Mouse (Mus musculus) B cell, adult 67 days (primary cell): ENCODE data around the gene C4bp. TPM values are rescaled to one million over a fixed set of nuclear protein-coding genes. Genes with fewer than 3 reads are reported as not detected.

ENCODE experiments used
- total RNA-seq, 2 experiments: library from RNA; stranded (reverse); gene quantifications; 4 replicates each; pipeline ENCODE4 v1.2.4; 2023

The C4bp gene
- total RNA-seq, result not detected

DNA sequence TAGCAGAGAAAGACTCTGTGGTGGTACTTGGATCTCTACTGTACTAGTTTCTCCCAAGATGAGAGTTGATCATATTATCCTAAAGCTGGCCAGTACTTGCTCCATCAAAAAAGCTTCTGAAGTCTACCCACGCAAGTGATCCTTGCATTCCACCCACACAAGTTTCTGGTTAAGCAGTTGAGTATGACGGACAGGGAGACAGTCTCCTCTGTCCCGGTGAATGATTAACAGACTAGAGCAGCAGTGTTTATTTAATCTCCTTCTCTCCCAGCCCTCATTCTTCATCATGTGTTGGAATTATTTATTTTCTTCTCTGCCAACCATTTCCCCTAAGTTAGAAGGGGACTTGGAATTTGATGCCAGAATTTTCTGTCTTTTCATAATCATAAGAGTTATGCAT is at the start of gene C4bp:
C4bp (minus strand) TSS at position 179 of the 400 bp plus-strand sequence.

GRCm38 (mm10) chr1:130629521-130629920 is 31.9 kb downstream of the C4bp start, which contains the start of gene Zp3r:
TSS of gene Zp3r (minus strand) at chr1:130629621.

Other genes with a start within 250 kb of the C4bp start
- 10 to 100 TPM; 11.5 to 12.4 TPM for gene Cd55b, start 238.6 kb downstream of the C4bp start, total RNA-seq
- 100 to 1,000 TPM; 670 to 733 TPM for gene Cd55, start 198.9 kb downstream of the C4bp start, total RNA-seq
- gene Zp3r, start 32.0 kb downstream of the C4bp start, total RNA-seq, result not detected
- gene Gm29427, start 54.2 kb upstream of the C4bp start, total RNA-seq, result not detected
- 10 to 100 TPM; 10.0 to 14.5 TPM for gene Yod1, start 55.7 kb upstream of the C4bp start, total RNA-seq
- 10 to 100 TPM; 24.2 to 26.4 TPM for gene Pfkfb2, start 67.6 kb upstream of the C4bp start, total RNA-seq
- under 1 TPM; 0.36 to 0.73 TPM for gene AA986860, start 70.3 kb upstream of the C4bp start, total RNA-seq
- gene Fcamr, start 139.3 kb upstream of the C4bp start, total RNA-seq, result not detected
- 1 to 10 TPM; 4.4 to 4.6 TPM for gene Pigr, start 165.1 kb upstream of the C4bp start, total RNA-seq
- gene Fcmr, start 204.0 kb upstream of the C4bp start, total RNA-seq, result 1,000 to 10,000 TPM; 1,016 to 1,048 TPM
- gene Il24, start 225.8 kb upstream of the C4bp start, total RNA-seq, result not detected
- not detected for gene Il20, start 249.8 kb upstream of the C4bp start, total RNA-seq